Mouse (Mus musculus): ENCODE measurements around the gene Pigf. TPM values are rescaled to one million over a fixed set of nuclear protein-coding genes. Genes with fewer than 3 reads are reported as not detected.
A peak's percentile ranks its signal among the peaks of the same experiment; 100 is the strongest.

Pigf gene
- polyA plus RNA-seq, 1 experiment from 2014 or later, result 32.4 TPM

DNA sequence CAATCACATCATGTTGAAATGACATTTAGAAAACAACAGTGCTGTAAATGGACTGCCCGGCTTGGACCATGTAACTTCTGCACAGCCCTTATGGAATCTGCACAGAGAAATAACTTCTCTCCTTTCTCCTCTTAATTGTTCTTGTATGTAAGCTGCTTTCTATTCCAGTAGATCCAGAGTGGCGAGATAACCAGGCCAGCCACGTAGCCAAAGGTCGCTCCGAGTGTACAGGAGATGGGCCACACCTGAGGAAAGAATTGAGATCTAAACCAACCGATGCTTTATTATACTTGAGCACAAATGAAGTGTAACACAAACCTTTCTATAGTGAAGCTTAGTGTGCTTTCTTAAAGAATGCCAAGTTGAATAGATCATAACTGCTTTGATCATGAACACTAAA lies 27.9 kb downstream of the Pigf start:
- WGBS, result 93% methylated on average over 6 of the region's 6 CpGs
- no peaks in the 10 kb centered on the region for H3K9me3 ChIP-seq (ENCODE audit: control insufficient read depth, low read length)
- no peaks in the 10 kb centered on the region for H3K4me1 ChIP-seq (replicated peaks; ENCODE audit: control insufficient read depth, insufficient read depth, low read length)
- H3K4me2 ChIP-seq (ENCODE audit: low read length), result no peak overlapping the region
- no peak overlapping the region for H3K4me3 ChIP-seq (replicated peaks; ENCODE audit: low read length)
- ATAC-seq, result no peak
- no peak overlapping the region for H3K27ac ChIP-seq (ENCODE audit: low read length)
- H3K9ac ChIP-seq (replicated peaks; ENCODE audit: low read depth, low read length), result no peak overlapping the region
- no peaks in the 10 kb centered on the region for H3K36me3 ChIP-seq (ENCODE audit: control insufficient read depth, insufficient read depth)
- H3K27me3 ChIP-seq (replicated peaks; ENCODE audit: control insufficient read depth, insufficient read depth, low read length), result no peaks in the 10 kb centered on the region

DNA sequence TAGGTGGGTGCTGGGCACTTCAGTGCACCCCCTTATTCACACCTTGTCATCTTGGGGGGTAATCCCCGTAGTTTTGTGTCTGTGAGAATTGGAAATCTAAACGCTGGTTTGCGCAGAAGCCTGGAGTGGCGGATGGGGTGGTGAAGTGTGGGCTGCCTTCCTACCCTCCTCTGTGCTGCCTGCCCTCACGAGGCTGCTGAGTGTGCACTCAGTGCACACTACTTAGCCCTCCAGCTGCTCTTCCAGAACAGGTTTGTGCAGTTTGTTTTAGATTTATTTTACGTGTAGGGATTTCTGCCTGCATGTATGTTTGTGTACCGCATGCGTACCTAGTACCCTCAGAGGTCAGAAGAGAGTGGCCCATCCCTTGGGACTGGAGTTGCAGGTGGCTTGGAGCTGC lies 33.9 kb downstream of the Pigf start:
- Histone ChIP-seq H3K4me2 (ENCODE audit: low read length) (no peak overlapping the region), H3K4me3 (replicated peaks; ENCODE audit: low read length) (no peak overlapping the region), H3K36me3 (ENCODE audit: control insufficient read depth, insufficient read depth) (no peaks in the 10 kb centered on the region), H3K9ac (replicated peaks; ENCODE audit: low read depth, low read length) (no peak overlapping the region), H3K27ac (ENCODE audit: low read length) (no peak overlapping the region), H3K4me1 (replicated peaks; ENCODE audit: control insufficient read depth, insufficient read depth, low read length) (peaks cover 11% of the 10 kb centered on the region), H3K27me3 (replicated peaks; ENCODE audit: control insufficient read depth, insufficient read depth, low read length) (no peaks in the 10 kb centered on the region), H3K9me3 (ENCODE audit: control insufficient read depth, low read length) (no peaks in the 10 kb centered on the region)
- WGBS, result 86% methylated on average over 8 of the region's 8 CpGs
- no peak for ATAC-seq

DNA sequence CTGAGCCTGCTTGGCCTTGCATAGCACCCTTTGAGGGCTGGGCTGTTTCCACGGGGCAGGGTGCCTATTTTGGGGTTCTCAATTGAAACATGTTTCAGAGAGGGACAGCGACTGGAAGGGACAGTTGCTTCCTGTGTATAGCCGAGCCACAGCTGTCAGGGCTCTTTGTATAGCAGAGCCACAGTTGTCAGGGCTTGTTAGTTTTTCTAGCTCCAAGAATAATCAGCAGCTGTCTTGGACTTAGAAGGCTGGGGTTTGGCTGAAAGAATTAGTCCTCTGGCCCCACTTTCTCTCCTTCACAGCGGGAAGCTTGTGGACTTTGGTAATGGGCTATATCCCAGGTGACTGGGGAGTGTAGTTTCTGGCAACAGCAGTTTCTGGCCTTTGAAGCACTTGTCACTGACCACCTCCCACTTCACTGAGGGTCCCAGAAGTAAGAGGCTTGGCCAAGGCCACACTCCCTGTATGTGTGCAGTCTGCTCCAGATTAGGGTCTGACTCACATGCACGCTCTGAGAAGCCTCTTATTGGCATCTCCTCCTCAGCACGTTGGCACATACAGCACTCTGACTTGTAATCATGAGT lies 36.5 kb downstream of the Pigf start:
- Histone ChIP-seq H3K4me1 (replicated peaks; ENCODE audit: control insufficient read depth, insufficient read depth, low read length) (peaks cover 15% of the 10 kb centered on the region), H3K27me3 (replicated peaks; ENCODE audit: control insufficient read depth, insufficient read depth, low read length) (no peaks in the 10 kb centered on the region), H3K4me3 (replicated peaks; ENCODE audit: low read length) (no peak overlapping the region), H3K4me2 (ENCODE audit: low read length) (no peak overlapping the region), H3K36me3 (ENCODE audit: control insufficient read depth, insufficient read depth) (no peaks in the 10 kb centered on the region), H3K9ac (replicated peaks; ENCODE audit: low read depth, low read length) (no peak overlapping the region), H3K27ac (ENCODE audit: low read length) (no peak overlapping the region), H3K9me3 (ENCODE audit: control insufficient read depth, low read length) (no peaks in the 10 kb centered on the region)
- WGBS, result 52% methylated on average over 6 of the region's 6 CpGs
- ATAC-seq, result 0 out of 2 replicates have a peak, but pooled peaks have one; percentile 50

DNA sequence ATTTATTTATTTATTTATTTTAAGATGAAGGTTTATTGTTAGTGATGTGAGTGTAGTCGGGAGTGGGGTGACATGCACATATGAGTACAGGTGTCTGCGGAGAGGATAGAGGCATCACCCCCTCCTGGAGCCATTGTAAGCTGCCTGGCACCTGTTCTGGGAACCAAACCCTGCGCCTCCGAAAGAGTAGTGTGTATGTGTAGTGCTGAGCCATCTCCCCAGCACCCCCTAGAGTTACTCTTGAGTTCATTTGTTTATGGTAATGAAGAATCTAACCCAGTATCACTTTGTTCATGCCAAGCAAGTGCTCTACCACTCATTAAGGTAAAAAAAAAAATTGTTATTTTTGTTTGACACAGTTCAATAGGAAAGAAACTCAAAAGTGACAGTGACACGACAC lies 37.0 kb downstream of the Pigf start:
- WGBS, result 84% methylated on average over 5 of the region's 5 CpGs
- H3K27me3 ChIP-seq (replicated peaks; ENCODE audit: control insufficient read depth, insufficient read depth, low read length), result no peaks in the 10 kb centered on the region
- ATAC-seq, result peak; percentile 41; the same call in 1 of the 2 replicates

DNA sequence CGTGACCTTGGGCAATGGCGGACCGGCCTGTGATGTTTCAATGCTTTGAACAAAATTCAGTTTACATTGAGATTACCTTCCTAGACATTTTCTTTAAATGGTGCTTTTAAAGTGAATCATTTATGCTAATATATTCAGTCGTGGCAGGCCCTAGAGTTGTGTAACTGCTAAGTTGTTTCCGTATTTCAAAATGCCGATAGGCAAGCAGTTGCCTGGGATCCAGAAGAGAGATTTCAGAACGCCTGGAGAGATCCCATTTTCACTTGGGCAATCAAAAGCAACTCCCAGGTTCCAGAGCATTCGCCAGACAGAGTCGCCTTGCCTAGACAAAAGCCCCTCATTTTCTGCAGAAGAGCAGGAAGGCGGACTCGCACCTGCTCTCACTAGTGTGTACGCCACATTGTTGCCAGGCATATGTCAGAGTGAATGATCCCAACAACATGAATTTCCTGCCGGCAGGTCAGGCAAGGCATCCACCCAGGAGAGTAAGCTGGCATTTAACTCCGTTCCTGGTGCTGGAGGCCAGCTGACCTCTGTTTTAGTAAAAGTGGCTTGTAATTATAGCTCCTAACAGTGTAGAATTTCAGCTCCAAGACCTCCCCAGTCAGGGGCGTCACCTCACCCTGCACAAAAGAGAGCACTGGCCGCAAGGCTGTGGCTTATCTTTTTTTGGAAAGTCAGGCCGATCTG lies 38.6 kb downstream of the Pigf start:
- 0 out of 2 replicates have a peak overlapping the region, but pooled peaks have one; percentile 16 for H3K9ac ChIP-seq (replicated peaks; ENCODE audit: low read depth, low read length)
- H3K4me2 ChIP-seq (ENCODE audit: low read length), result peak overlapping the region; percentile 17

More for the DNA sequence above, 37.0 kb downstream of the Pigf start:
- Histone ChIP-seq H3K4me3 (replicated peaks; ENCODE audit: low read length) (no peak overlapping the region), H3K9ac (replicated peaks; ENCODE audit: low read depth, low read length) (no peak overlapping the region), H3K4me2 (ENCODE audit: low read length) (no peak overlapping the region), H3K27ac (ENCODE audit: low read length) (no peak overlapping the region), H3K4me1 (replicated peaks; ENCODE audit: control insufficient read depth, insufficient read depth, low read length) (peaks cover 15% of the 10 kb centered on the region), H3K36me3 (ENCODE audit: control insufficient read depth, insufficient read depth) (no peaks in the 10 kb centered on the region), H3K9me3 (ENCODE audit: control insufficient read depth, low read length) (no peaks in the 10 kb centered on the region)

DNA sequence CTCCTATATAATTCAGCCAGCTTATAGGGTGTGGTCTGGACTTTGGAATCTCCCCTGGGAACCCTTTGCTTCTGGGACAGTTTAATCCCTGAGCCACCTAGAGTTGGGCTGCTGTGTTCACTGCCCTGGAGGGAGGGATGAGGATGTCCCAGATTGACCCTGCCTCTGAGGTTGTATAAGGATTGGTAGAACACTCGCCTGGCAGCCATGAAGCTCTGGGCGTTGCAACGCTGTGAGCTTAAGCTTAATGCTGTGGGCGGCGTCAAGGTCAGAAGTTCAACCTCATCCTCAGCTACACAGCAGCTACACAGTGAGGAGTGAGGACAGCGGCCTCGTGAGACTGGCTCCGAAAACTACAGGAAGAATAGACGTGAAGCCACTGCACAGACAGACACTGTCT lies 42.7 kb downstream of the Pigf start:
- H3K9me3 ChIP-seq (ENCODE audit: control insufficient read depth, low read length), result no peaks in the 10 kb centered on the region
- no peak overlapping the region for H3K9ac ChIP-seq (replicated peaks; ENCODE audit: low read depth, low read length)
- no peak for ATAC-seq
- peaks cover 13% of the 10 kb centered on the region for H3K4me1 ChIP-seq (replicated peaks; ENCODE audit: control insufficient read depth, insufficient read depth, low read length)
- no peak overlapping the region for H3K4me2 ChIP-seq (ENCODE audit: low read length)
- H3K27me3 ChIP-seq (replicated peaks; ENCODE audit: control insufficient read depth, insufficient read depth, low read length), result no peaks in the 10 kb centered on the region
- H3K27ac ChIP-seq (ENCODE audit: low read length), result no peak overlapping the region
- WGBS, result 88% methylated on average over 9 of the region's 9 CpGs
- H3K4me3 ChIP-seq (replicated peaks; ENCODE audit: low read length), result no peak overlapping the region
- H3K36me3 ChIP-seq (ENCODE audit: control insufficient read depth, insufficient read depth), result no peaks in the 10 kb centered on the region

More for the DNA sequence above, 38.6 kb downstream of the Pigf start:
- Histone ChIP-seq H3K27ac (ENCODE audit: low read length) (peak overlapping the region; percentile 39; the same call in 1 of the 2 replicates), H3K9me3 (ENCODE audit: control insufficient read depth, low read length) (no peaks in the 10 kb centered on the region), H3K4me3 (replicated peaks; ENCODE audit: low read length) (no peak overlapping the region), H3K27me3 (replicated peaks; ENCODE audit: control insufficient read depth, insufficient read depth, low read length) (no peaks in the 10 kb centered on the region), H3K4me1 (replicated peaks; ENCODE audit: control insufficient read depth, insufficient read depth, low read length) (peaks cover 15% of the 10 kb centered on the region), H3K36me3 (ENCODE audit: control insufficient read depth, insufficient read depth) (no peaks in the 10 kb centered on the region)
- ATAC-seq, result no peak; the same call in 1 of the 2 replicates
- 29% methylated on average over 17 of the region's 17 CpGs for WGBS

DNA sequence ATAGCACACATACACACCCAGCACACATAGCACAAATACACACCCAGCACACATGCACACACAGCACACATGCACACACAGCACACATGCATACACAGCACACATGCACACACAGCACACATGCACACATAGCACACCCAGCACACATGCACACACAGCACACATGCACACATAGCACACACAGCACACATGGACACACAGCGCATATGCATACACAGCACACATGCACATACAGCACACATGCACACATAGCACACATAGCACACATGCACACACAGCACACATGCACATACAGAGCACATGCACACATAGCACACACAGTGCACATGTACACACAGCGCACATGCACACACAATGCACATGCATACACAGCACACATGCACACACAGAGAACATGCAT lies 43.5 kb downstream of the Pigf start:
- Histone ChIP-seq H3K4me3 (replicated peaks; ENCODE audit: low read length) (no peak overlapping the region), H3K4me1 (replicated peaks; ENCODE audit: control insufficient read depth, insufficient read depth, low read length) (peaks cover 8% of the 10 kb centered on the region), H3K9me3 (ENCODE audit: control insufficient read depth, low read length) (no peaks in the 10 kb centered on the region), H3K4me2 (ENCODE audit: low read length) (no peak overlapping the region), H3K36me3 (ENCODE audit: control insufficient read depth, insufficient read depth) (no peaks in the 10 kb centered on the region), H3K27me3 (replicated peaks; ENCODE audit: control insufficient read depth, insufficient read depth, low read length) (no peaks in the 10 kb centered on the region), H3K27ac (ENCODE audit: low read length) (no peak overlapping the region), H3K9ac (replicated peaks; ENCODE audit: low read depth, low read length) (no peak overlapping the region)
- ATAC-seq, result no peak
- 99% methylated on average over 2 of the region's 2 CpGs for WGBS

DNA sequence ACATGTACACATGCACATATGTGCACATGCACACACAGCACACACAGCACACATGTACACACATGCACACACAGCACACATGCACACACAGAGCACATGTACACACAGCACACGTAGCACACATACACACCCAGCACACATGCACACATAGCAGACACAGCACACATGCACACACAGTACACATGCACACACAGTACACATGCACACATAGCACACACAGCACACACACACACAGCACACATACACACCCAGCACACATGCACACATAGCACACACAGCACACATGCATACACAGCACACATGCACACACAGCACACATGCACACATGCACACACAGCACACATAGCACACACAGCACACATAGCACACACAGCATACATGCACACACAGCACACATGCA lies 44.0 kb downstream of the Pigf start:
- WGBS, result 94% methylated on average over 1 of the region's 1 CpGs
- Histone ChIP-seq H3K9ac (replicated peaks; ENCODE audit: low read depth, low read length) (no peak overlapping the region), H3K4me1 (replicated peaks; ENCODE audit: control insufficient read depth, insufficient read depth, low read length) (peaks cover 3% of the 10 kb centered on the region), H3K4me2 (ENCODE audit: low read length) (no peak overlapping the region), H3K9me3 (ENCODE audit: control insufficient read depth, low read length) (no peaks in the 10 kb centered on the region), H3K27ac (ENCODE audit: low read length) (no peak overlapping the region), H3K27me3 (replicated peaks; ENCODE audit: control insufficient read depth, insufficient read depth, low read length) (no peaks in the 10 kb centered on the region), H3K4me3 (replicated peaks; ENCODE audit: low read length) (no peak overlapping the region), H3K36me3 (ENCODE audit: control insufficient read depth, insufficient read depth) (no peaks in the 10 kb centered on the region)
- no peak for ATAC-seq

DNA sequence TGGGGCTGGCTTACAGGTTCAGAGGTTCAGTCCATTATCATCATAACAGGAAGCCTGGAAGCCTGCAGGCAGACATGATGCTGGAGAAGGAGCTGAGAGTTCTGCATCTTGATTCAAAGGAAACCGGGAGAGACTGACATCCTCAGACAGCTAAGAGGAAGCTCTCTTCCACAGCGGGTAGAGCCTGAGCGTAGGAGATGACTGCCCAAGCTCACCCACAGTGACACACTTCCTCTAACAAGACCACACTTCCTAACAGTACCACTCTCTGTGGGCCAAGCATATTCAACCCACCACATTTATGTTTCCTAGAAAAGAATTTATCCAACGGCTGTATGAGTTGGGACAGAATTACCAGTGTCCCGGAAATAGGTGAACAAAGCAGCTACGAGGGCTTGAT lies 46.7 kb downstream of the Pigf start:
- no peak overlapping the region for H3K9ac ChIP-seq (replicated peaks; ENCODE audit: low read depth, low read length)
- no peaks in the 10 kb centered on the region for H3K4me1 ChIP-seq (replicated peaks; ENCODE audit: control insufficient read depth, insufficient read depth, low read length)
- H3K4me2 ChIP-seq (ENCODE audit: low read length), result no peak overlapping the region
- no peak overlapping the region for H3K4me3 ChIP-seq (replicated peaks; ENCODE audit: low read length)
- no peak overlapping the region for H3K27ac ChIP-seq (ENCODE audit: low read length)
- H3K27me3 ChIP-seq (replicated peaks; ENCODE audit: control insufficient read depth, insufficient read depth, low read length), result no peaks in the 10 kb centered on the region
- 91% methylated on average over 6 of the region's 6 CpGs for whole genome bisulfite sequencing
- no peak for ATAC-seq
- no peaks in the 10 kb centered on the region for H3K36me3 ChIP-seq (ENCODE audit: control insufficient read depth, insufficient read depth)
- no peaks in the 10 kb centered on the region for H3K9me3 ChIP-seq (ENCODE audit: control insufficient read depth, low read length)
